Mouse (Mus musculus) megakaryocyte, embryonic 14.5 days (primary cell): ENCODE data around the gene Hist1h4h.

Source experiments
- FLI1 ChIP-seq: IDR thresholded peaks from 2 replicates; pipeline ENCODE4 v1.6.1; 2012; ENCODE audit warnings: low read length, inconsistent platforms, mixed read lengths
- GATA1 ChIP-seq: IDR thresholded peaks from 3 replicates; pipeline ENCODE4 v1.6.1; 2012; ENCODE audit warnings: mixed read lengths, low read length, inconsistent platforms, borderline replicate concordance

- TF ChIP-seq GATA1 = no peak
- TF ChIP-seq FLI1 = no peak
These were observed 10.6 kb downstream of the Hist1h4h start for GRCm38 (mm10) chr13:23541497-23541896.
